Mouse (Mus musculus) embryonic facial prominence, embryonic 10.5 days (tissue): ENCODE data around the gene Krtap5-1. TPM values are rescaled to one million over a fixed set of nuclear protein-coding genes. Genes with fewer than 3 reads are reported as not detected.
"Not testable (repeated sequence)": the region's sequence is repeated elsewhere in the genome, so short reads cannot be mapped to it uniquely, and the experiment has no call there.

Experiments
- DNase-seq: peaks from one replicate; pipeline ENCODE4 v3.0.0-alpha.2; 2017; ENCODE audit warnings: low spot score
- H3K27ac ChIP-seq: fragments of 300-500 bp; sonication (generic); replicated peaks from 2 replicates; pipeline ENCODE4 v1.5.1; 2016; ENCODE audit warnings: mild to moderate bottlenecking
- H3K27me3 ChIP-seq: fragments of 300-500 bp; sonication (generic); replicated peaks from 2 replicates; pipeline ENCODE4 v1.6.1; 2016; ENCODE audit warnings: low read depth, mild to moderate bottlenecking; ENCODE audit not compliant: poor library complexity, severe bottlenecking
- H3K36me3 ChIP-seq: fragments of 300-500 bp; sonication (generic); replicated peaks from 2 replicates; pipeline ENCODE4 v1.6.1; 2016; ENCODE audit warnings: mild to moderate bottlenecking, moderate library complexity
- H3K4me1 ChIP-seq: fragments of 300-500 bp; sonication (generic); 2 replicates; pipeline ENCODE4 v1.6.1; 2016
- H3K4me3 ChIP-seq: fragments of 300-500 bp; sonication (generic); 2 replicates; pipeline ENCODE4 v1.5.1; 2016; ENCODE audit warnings: mild to moderate bottlenecking, moderate library complexity
- H3K9me3 ChIP-seq: fragments of 300-500 bp; sonication (generic); 2 replicates; pipeline ENCODE4 v1.6.1; 2016; ENCODE audit warnings: mild to moderate bottlenecking
- WGBS: fragments of 180-500 bp; shearing (Covaris S2); methylation state at CpG from one replicate; pipeline ENCODE4 v1.1.7; 2016; 5-methylcytosine and 5-hydroxymethylcytosine counted together
- polyA plus RNA-seq: library from polyadenylated mRNA; unstranded; fragments of >200 nt; fragmentation: Nextera tagmentation; extraction: Ambion mirVana; gene quantifications from 2 replicates; pipeline ENCODE4 v1.2.1, GENCODE M21; 2016

Krtap5-1 gene
- polyA plus RNA-seq, 1 experiment from 2014 or later = not detected

GRCm38 (mm10) chr7:142285910-142286612 lies 10.9 kb downstream of the Krtap5-1 start:
- not testable (repeated sequence) for H3K9me3 ChIP-seq, H3K27ac ChIP-seq, H3K4me3 ChIP-seq, DNase-seq, H3K36me3 ChIP-seq
- H3K4me1 ChIP-seq = peaks cover 23% of the 10 kb centered on the region
- peaks cover 23% of the 10 kb centered on the region for H3K27me3 ChIP-seq
- 74% methylated on average over 9 of the region's 9 CpGs for WGBS

DNA sequence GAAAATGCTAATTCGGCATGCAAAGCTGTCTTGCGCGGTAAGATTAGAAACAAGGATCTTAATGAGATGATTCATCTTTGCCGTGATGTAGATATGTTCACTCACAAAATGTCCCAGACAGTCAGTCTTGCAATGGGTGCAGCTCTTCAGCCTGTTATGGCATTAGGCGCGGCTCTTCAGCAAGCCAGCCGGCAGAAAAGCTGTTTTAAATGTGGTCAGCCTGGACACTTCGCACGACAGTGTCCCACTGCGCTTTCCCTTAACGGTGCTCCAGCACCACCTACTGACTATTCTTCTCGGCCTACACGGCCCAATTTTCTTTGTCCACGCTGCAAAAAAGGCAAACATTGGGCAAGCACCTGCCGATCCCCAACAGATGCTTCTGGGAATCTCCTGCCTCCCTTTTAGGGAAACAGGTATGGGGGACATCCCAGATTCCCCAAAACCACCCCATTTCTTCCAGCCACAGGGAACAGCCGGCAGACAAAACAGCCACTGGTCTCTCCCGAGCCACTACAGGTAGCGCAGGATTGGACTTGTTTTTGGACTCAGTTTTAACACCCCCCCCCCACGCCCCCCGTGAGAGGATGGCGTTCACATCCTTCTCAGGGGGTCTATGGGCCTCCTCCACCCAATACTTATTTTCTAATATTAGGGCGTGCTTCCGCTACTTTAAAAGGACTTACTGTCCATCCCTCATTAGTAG lies 11.6 kb downstream of the Krtap5-1 start:
- Histone ChIP-seq H3K4me1 (peaks cover 23% of the 10 kb centered on the region), H3K36me3 (no peaks in the 10 kb centered on the region), H3K9me3 (no peaks in the 10 kb centered on the region), H3K27me3 (peaks cover 23% of the 10 kb centered on the region), H3K4me3 (peak overlapping the region; percentile 68), H3K27ac (peak overlapping the region; percentile 89)
- WGBS = 25% methylated on average over 23 of the region's 23 CpGs
- peak; percentile 55 for DNase-seq

GRCm38 (mm10) chr7:142284615-142285080 lies 12.3 kb downstream of the Krtap5-1 start:
- H3K27me3 ChIP-seq = peaks cover 23% of the 10 kb centered on the region
- WGBS = under 1% methylated on average over 19 of the region's 19 CpGs
- peaks cover 23% of the 10 kb centered on the region for H3K4me1 ChIP-seq
- H3K4me3 ChIP-seq = peak overlapping the region; percentile 68
- H3K27ac ChIP-seq = peak overlapping the region; percentile 89
- DNase-seq = peak; percentile 94
- H3K9me3 ChIP-seq = no peaks in the 10 kb centered on the region
- no peaks in the 10 kb centered on the region for H3K36me3 ChIP-seq

DNA sequence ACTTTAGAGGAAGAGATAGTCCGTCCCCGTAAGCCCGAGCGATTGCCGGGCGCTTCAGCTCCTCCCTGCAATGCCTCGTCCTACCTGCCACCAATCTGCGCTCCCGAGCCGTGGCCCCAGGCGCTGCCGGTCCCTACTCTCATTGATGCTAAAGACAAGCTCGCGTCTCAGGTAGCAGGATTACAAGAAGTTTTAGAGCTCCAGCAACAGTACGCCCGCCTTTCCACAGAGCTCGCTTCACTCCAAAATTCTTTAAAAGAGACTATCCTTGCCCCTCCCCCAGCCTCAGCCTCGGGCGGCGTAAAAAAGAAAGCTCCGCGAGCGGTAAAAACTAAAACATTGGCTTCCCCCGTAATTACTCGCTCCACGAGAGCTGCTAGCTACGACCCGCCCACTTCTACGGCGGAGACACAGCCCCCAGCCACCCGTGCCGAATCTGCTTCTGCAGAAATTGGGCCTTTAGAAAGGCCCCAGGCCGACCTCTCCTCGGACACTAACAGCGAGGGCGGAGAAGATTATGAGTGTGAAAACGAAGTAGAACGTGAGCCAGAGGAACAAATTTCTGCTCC lies 12.8 kb downstream of the Krtap5-1 start:
- no peaks in the 10 kb centered on the region for H3K9me3 ChIP-seq
- H3K4me3 ChIP-seq = peak overlapping the region; percentile 68
- under 1% methylated on average over 38 of the region's 38 CpGs for WGBS
- H3K27me3 ChIP-seq = peaks cover 23% of the 10 kb centered on the region
- H3K4me1 ChIP-seq = peaks cover 23% of the 10 kb centered on the region
- no peaks in the 10 kb centered on the region for H3K36me3 ChIP-seq
- H3K27ac ChIP-seq = peak overlapping the region; percentile 89
- DNase-seq = peak; percentile 86

DNA sequence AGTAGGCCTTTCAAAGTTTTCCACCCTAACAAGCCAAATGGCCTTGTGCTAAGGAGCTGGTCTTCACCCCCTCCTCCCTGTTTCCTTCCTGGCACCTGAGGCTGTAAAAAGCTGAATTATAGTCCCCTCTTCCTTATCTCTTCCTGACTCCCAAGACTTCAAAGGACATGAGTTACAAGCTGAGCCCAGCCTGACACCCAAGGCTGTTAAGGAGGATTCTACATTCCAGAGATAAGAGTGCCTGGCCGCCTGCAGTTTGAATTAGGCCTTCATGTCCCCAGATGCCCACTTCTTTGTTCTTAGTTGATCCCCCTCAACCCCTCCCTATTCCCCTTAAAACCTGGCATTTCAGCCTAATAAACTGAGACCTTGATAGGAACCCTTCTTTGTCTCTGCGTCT lies 14.1 kb downstream of the Krtap5-1 start:
- Histone ChIP-seq H3K4me1 (peaks cover 23% of the 10 kb centered on the region), H3K4me3 (peak overlapping the region; percentile 68; the same call in 1 of the 2 replicates), H3K27me3 (peaks cover 23% of the 10 kb centered on the region)
- not testable (repeated sequence) for H3K9me3 ChIP-seq, DNase-seq, H3K36me3 ChIP-seq, H3K27ac ChIP-seq
- 18% methylated on average over 2 of the region's 2 CpGs for WGBS

DNA sequence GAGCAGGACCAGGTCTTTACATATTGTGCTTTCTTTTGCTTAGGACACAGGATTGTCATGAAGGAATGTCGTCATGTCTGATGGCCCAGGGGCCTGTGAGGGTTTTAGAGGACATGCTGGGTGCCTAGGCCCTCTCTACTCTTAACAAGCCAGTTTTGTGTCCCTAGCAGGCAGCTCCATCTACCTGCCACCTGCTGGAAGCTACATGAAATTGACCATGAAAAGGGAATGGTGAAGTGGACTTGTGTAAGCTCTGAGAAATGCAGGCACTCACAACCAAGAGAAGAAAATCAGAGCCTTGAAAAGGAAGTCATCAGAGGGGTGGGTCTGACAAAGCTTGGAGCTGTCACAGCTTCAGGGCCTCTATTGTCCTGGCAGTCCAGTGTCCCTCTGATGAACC lies 17.6 kb downstream of the Krtap5-1 start:
- not testable (repeated sequence) for H3K4me3 ChIP-seq, H3K27ac ChIP-seq, H3K36me3 ChIP-seq, H3K9me3 ChIP-seq, DNase-seq
- Histone ChIP-seq H3K4me1 (peaks cover 11% of the 10 kb centered on the region), H3K27me3 (peaks cover 23% of the 10 kb centered on the region)
- 65% methylated on average over 1 of the region's 1 CpGs for WGBS

DNA sequence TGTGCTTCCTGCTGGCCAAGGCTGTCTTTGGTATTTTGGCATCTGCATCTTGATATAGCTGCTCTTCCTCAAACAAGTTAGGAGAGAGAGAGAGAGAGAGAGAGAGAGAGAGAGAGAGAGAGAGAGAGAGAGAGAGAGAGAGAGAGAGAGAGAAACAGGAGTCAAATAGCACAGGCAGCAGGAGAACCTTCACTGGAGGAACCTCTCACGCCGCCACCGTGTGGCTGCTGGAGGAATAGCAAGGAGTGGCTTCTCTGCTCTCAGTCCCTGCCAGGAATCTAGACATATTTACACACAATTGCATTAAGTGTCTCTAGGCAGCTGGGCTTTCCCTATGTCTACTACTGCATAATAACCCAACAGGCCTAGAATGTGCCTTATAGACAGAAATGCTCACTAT lies 18.7 kb downstream of the Krtap5-1 start:
- not testable (repeated sequence) for H3K4me1 ChIP-seq, H3K27ac ChIP-seq, H3K4me3 ChIP-seq

DNA sequence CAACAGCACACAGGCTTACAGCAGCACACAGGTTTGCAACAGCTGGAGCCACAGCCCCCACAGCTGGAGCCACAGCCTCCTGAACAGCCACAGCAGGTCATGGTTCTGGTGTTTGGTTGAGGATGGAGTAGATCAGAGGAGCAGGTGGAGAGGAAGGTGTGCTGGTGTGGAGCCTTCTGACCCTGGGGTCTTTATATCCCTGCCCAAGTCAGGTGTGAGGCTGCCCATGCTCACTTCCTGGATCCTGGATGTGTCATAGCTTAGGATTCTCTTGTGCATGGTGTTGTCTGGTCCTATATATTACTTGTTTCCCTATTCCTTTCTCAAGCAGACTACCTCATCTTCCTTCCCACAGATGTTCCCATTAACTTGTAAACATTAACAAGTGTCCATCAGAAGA lies 22.7 kb downstream of the Krtap5-1 start, which contains the start of gene Gm4559:
TSS of gene Gm4559 (minus strand) at position 101 of the 400 bp plus-strand sequence.
- not testable (repeated sequence) for H3K36me3 ChIP-seq, H3K27me3 ChIP-seq, H3K4me3 ChIP-seq, H3K27ac ChIP-seq, H3K9me3 ChIP-seq, H3K4me1 ChIP-seq, DNase-seq

More for the DNA sequence above, 18.7 kb downstream of the Krtap5-1 start:
- not testable (repeated sequence) for H3K36me3 ChIP-seq, H3K9me3 ChIP-seq
- WGBS = 1% methylated on average over 3 of the region's 3 CpGs
- peak; percentile 73 for DNase-seq
- H3K27me3 ChIP-seq = peaks cover 17% of the 10 kb centered on the region

DNA sequence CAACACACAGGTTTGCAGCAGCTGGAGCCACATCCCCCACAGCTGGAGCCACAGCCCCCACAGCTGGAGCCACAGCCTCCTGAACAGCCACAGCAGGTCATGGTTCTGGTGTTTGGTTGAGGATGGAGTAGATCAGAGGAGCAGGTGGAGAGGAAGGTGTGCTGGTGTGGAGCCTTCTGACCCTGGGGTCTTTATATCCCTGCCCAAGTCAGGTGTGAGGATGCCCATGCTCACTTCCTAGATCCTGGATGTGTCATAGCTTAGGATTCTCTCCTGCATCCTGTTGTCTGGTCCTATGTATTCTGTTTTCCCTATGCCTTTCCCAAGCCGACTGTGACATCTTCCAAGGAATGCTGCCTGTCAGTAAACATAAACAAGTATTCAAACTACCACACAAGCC lies 38.7 kb downstream of the Krtap5-1 start, which contains the start of gene Gm2431:
TSS of gene Gm2431 (minus strand) at position 101 of the 400 bp plus-strand sequence.
- H3K36me3 ChIP-seq, DNase-seq, H3K4me1 ChIP-seq, H3K27me3 ChIP-seq, H3K9me3 ChIP-seq, H3K4me3 ChIP-seq, H3K27ac ChIP-seq: not testable (repeated sequence)
- 49% methylated on average over 1 of the region's 1 CpGs for WGBS

DNA sequence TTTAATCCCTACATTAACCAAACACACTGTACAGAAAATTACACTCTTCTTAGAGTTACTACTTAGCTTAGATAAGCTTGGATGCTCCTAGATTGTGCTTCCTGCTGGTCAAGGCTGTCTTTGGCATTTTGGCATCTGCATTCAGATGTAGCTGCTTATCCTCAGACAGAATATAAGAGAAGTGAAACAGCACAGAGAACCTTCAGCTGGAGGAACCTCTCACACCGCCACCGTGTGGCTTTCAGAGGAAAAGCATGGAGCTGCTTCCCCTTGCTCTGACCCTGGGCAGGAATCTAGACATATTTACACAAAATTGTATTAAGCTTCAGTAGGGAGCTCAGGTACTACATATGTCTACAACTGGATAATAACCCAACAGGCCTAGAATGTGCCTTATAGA lies 41.4 kb downstream of the Krtap5-1 start:
- 0% methylated on average over 2 of the region's 2 CpGs for WGBS
- peak; percentile 40 for DNase-seq
- H3K27ac ChIP-seq = no peak overlapping the region
- no peaks in the 10 kb centered on the region for H3K4me1 ChIP-seq
- no peaks in the 10 kb centered on the region for H3K9me3 ChIP-seq
- H3K36me3 ChIP-seq = no peaks in the 10 kb centered on the region
- H3K27me3 ChIP-seq = peaks cover 11% of the 10 kb centered on the region; the same call in 1 of the 2 replicates
- H3K4me3 ChIP-seq = no peak overlapping the region

GRCm38 (mm10) chr7:142249824-142250223 lies 47.1 kb downstream of the Krtap5-1 start:
- H3K4me1 ChIP-seq = no peaks in the 10 kb centered on the region
- H3K9me3 ChIP-seq = no peaks in the 10 kb centered on the region
- peak; percentile 39 for DNase-seq
- peaks cover 6% of the 10 kb centered on the region; the same call in 1 of the 2 replicates for H3K27me3 ChIP-seq
- WGBS = 2% methylated on average over 1 of the region's 1 CpGs
- H3K36me3 ChIP-seq = no peaks in the 10 kb centered on the region
- no peak overlapping the region for H3K4me3 ChIP-seq
- H3K27ac ChIP-seq = no peak overlapping the region
